Mouse (Mus musculus) lung, postnatal 36 days (tissue): ENCODE results near the gene Cenpp.

Experiments used
- DNase-seq: peaks from one replicate; pipeline ENCODE4 v3.0.0; 2022; ENCODE audit warnings: mixed read lengths

The Cenpp gene

DNA sequence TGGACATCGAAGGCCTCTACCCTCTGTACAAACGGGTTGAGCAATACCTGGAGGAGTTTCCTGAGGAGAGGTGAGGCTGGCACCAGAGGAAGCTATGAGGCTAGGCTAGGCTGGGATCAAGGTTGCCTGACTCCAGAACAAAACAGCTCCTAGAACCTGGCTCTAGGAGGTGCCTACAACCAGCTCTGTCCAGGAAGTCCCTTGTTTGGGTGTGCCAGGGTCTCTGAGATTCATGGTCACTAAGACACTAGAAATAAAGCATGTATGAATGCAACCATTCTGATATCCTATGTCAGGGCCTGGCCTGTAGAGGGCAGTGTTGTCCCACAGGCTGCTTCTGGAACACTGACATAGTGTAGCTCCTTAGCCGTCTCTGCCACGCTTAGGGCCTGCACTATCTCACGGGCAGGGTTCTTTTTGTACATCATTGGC is 203.3 kb downstream of the Cenpp start:
- peak; percentile 89 for DNase-seq

DNA sequence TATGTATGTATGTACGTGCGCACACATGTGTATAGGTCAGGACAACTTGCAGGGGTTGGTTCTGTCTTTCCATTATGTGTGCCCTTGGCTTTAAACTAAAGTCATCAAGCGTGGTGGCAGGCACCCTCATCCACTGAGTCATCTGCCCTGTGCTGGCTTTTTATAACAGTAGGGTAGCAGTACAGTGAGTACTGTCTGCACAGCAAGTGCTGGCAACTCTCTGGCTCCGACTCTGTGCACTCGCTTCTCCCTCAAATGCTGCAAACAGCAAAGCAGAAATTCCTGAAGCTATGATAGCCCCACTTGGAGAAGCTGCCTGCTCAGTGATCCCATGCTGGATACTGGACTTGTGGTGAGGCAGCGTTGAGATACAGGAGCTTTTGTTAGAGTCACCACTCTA is 208.1 kb downstream of the Cenpp start:
- DNase-seq: no peak

DNA sequence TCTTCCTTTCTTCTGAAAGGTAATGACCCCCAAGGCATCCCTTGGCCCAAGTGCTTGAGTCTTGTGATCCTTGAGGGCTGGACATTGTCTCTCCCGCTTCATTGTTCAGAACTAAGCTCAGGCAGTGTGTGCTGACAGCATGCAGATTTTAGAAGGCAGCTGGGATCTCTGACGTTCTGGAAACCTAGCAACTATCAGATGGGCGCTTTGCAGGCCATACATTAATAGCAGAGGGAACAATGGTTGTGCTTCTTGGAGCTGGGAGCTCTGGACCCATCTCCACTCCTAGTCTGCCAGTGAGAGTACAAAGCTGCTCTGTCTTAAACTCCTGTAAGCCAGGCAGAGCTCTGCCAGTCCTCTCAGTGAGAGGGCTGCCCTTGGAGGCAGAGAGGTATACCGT is 216.4 kb downstream of the Cenpp start:
- DNase-seq: no peak

DNA sequence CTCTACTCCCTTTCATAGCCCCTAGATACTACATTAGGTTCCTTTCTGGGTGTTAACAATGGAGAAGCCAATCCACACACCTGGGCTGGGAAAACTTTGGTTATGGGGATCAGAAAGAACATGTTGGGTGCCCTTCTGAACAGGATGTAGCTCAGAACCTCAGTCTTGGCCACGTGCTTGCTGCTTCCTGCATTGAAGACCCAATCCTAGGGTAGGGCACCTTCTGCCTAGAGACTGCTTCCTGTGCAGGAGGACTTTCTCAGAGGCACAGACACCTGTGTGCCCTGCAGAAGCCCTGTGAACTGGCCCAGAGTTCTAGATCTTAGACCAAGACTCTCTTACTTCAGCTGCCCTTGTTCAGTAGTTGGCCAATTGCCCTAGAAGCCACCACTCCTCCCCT is 216.8 kb downstream of the Cenpp start:
- no peak for DNase-seq

DNA sequence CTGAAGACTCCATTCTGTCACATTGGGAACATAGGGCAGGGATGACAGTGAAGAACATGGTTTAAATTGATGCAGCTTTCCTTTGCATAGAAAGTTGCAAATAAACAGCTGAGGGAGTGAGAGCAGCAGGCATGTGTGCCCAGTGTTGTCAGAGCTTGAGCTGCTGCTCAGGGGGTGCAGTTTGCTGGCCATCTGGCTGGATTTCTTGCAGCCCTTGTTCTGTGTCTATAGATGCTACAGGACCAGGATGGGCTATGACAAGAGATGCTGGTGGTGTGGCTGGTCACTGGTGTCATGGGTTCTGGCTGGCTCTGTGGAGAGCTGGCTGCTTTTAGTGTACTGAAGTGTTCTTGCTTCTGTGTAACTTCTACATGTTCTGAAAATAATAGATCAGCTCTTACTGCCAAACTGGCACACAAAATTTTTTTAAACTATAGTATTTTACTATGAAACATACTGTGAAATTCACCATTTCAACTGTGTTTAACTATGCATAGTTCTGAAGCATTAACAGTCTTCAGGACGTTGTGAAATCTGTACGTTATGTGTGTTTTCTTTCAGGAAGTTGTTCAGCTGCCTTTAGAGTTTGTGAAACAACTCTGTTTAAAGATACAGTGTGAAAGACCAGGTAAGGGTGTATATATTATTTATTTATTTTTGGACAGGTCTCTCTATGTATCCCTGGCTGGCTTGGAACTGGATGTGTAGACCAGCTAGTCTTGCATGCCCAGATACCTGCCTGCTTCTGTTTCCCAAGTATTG is 219.1 kb downstream of the Cenpp start:
- no peak for DNase-seq

DNA sequence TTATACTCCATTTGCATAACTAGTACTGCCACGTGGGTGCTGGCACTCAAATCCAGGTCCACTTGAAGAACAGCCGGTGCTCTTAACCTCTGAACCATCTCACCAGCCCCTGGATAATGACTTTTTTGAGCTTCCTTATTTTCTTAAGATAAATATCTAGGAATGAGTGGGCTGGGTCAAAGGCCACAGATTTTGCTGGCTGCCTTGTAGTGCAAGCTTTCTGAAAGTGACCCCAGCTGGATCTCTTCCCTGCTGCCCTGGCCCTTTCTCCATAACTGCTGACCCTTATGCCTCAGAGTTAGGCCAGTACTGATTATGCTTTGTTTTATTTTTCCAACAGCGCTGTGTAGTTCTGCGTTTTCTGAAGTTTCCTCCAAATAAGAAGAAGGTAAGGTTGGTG is 222.1 kb downstream of the Cenpp start:
- peak; percentile 42 for DNase-seq

DNA sequence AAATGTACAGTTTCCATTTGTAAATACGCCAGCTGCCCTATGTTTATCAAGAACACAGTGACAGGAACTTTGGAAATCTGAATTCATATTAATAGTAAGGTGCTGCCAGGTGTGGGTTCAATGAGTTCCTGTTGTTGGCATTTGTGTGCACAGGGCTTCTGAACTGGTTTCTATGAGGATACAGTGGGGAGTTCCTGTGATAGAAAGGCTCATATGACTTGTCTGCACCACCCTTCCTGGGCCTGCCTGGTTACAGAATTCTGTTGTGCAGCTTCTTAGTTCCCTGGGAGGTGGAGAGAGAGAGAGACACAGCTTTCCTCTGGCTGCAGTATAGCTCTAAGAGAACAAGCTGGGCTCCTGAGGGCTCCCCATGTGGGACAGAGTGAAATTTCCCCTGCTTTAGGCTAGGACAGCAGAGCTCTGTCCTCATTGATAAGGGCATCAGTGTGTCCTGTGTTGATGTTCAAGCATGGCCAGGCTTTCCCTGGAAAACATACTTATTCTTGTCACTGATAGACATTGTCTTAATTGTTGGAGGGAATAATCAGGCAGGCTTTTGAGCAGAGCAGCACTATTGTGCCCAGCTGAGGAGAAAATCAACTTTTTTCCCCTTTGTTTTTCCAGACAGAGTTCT is 224.4 kb downstream of the Cenpp start:
- peak; percentile 38 for DNase-seq

DNA sequence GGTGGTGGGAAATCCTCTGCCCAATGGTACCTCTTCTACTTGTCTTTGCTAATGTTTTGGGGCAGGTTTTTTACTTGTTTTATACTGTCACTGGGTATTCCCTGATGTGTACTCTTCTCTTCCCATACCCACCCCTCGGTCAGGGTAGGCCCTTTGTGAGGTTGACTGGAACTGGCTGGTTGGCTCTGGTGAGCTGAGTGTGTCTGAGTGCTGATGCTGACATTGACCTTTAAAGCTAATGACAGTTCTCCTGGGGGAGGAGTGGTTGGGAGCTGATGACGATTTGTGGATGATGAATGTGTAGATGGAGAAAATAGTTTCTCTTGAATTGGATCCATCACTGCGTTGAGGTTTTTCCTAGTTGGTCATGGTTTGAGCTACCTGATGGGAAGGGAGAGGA is 225.8 kb downstream of the Cenpp start:
- DNase-seq: no peak

DNA sequence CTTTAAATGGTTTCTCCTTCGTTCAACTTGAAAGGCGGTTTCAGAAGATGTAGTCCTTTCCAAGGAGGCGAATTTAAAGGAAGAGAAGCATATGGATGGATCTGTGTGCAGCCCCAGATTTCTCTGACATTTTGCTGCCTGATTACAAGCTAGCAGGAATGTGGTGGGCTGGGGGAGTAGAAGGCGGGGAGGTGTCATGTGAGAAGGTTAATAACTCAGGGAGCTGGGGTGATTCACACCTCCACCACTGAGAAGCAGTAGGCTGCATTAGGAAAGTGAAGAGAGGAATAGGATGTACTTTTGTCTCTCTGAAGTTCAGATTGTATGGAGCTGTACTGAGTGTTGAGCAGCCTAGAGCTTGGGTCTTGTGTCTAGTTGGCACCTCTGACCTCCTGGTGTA is 230.6 kb downstream of the Cenpp start:
- no peak for DNase-seq

DNA sequence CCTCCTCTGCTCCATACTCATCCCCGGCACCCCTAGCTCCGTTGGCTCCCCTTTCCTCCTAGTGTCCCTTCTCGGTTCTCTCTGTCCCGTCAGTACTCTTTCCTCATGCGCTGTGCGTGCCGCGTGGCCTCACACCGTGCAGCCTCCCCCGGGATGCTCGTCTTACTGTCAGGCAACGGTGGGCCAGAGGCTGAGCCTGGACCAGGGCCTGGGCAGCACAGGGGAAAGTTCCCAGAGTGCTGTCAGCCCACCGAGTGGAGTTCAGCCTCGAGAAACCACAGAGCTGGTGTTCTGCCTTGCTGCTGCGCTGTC is 231.0 kb downstream of the Cenpp start:
- DNase-seq: no peak

DNA sequence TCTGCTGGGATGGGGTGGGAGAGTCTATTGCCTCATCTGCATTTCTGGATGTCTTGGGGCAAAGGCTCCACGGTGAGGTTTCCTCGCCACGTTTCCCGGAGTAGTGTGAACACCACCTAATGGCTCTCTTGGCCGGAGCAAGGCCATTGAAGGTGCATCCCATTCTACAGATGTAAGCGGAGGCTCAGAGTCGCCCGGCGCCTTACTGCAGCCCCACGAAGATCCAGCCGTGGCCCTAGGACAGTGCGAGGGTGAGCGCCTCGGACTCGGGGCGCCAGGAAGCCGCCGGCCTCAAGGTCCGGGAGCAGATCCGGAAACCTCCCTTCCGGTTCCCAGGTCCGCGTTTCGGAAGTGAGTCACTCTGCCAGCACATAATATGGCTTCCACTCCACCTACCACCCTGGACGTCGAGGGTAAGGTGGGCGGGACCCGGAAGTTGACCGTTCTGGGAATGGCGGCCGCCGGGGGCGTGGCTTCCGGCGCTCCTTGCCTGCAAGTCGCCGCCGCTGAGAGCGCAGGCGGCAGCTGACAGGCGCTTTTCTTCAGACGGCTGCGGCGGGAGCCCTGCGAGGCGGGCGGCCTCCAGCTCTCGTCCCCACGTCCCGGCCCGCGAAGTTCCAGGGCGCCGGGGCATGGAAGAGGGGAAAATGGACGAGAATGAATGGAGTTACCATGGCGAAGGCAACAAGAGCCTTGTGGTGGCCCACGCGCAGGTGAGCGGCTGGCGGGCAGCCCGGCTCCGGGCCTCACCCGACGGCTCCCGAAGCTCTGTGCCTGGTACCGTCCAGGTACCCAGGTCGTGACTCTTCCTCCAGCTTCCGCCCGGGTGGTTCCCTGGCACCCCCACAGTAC is 231.6 kb downstream of the Cenpp start, which contains the start of gene Ippk:
Gene Ippk (plus strand): TSS at position 496 of the 852 bp plus-strand sequence.
- peak; percentile 99 for DNase-seq
